Mouse (Mus musculus) midbrain, postnatal 0 days (tissue): ENCODE measurements around the gene Gm28047. TPM values are rescaled to one million over a fixed set of nuclear protein-coding genes. Genes with fewer than 3 reads are reported as not detected.

Source experiments
- ATAC-seq: fragments of 200-750 bp; cut with Nextera tagmentation; 2 replicates; pipeline ENCODE4 v1.8.0; 2017; ENCODE audit warnings: moderate number of reproducible peaks, mild to moderate bottlenecking, moderate TSS enrichment, moderate library complexity; ENCODE audit not compliant: low FRiP score
- DNase-seq: peaks from one replicate; pipeline ENCODE4 v3.0.0-alpha.2; 2015; ENCODE audit warnings: low spot score
- H3K27ac ChIP-seq: fragments of 300-500 bp; sonication (generic); 2 replicates; pipeline ENCODE4 v1.5.1; 2014; ENCODE audit warnings: low read depth, mild to moderate bottlenecking, low read length, mixed read lengths
- H3K27me3 ChIP-seq: fragments of 300-500 bp; sonication (generic); 2 replicates; pipeline ENCODE4 v1.6.1; 2014; ENCODE audit warnings: low read length, control low read depth, mixed read lengths; ENCODE audit not compliant: insufficient read depth
- H3K36me3 ChIP-seq: fragments of 300-500 bp; sonication (generic); 2 replicates; pipeline ENCODE4 v1.6.1; 2014; ENCODE audit warnings: low read length, control low read depth, mixed read lengths; ENCODE audit not compliant: insufficient read depth
- H3K4me1 ChIP-seq: fragments of 300-500 bp; sonication (generic); 2 replicates; pipeline ENCODE4 v1.6.1; 2014; ENCODE audit warnings: mild to moderate bottlenecking, control low read depth, antibody characterized with exemption, low read length, mixed read lengths; ENCODE audit not compliant: insufficient read depth
- H3K4me2 ChIP-seq: fragments of 300-500 bp; sonication (generic); 2 replicates; pipeline ENCODE4 v1.6.1; 2014; ENCODE audit warnings: low read depth, mild to moderate bottlenecking, low read length, mixed read lengths; ENCODE audit not compliant: poor library complexity, severe bottlenecking
- H3K4me3 ChIP-seq: fragments of 300-500 bp; sonication (generic); 2 replicates; pipeline ENCODE4 v1.5.1; 2014; ENCODE audit warnings: low read depth, mild to moderate bottlenecking, low read length, moderate library complexity
- H3K9ac ChIP-seq: fragments of 300-500 bp; sonication (generic); replicated peaks from 2 replicates; pipeline ENCODE4 v1.6.1; 2014; ENCODE audit warnings: mild to moderate bottlenecking, low read length, moderate library complexity, mixed read lengths; ENCODE audit not compliant: poor library complexity, severe bottlenecking
- H3K9me3 ChIP-seq: fragments of 300-500 bp; sonication (generic); 2 replicates; pipeline ENCODE4 v1.6.1; 2016; ENCODE audit warnings: low read length, control low read depth
- CTCF ChIP-seq: IDR thresholded peaks from 2 replicates; pipeline ENCODE4 v1.5.1; 2016; ENCODE audit warnings: antibody characterized with exemption, mild to moderate bottlenecking
- WGBS: fragments of 180-500 bp; shearing (Covaris S2); extraction: QIAGEN DNeasy Blood & Tissue Kit; methylation state at CpG from one replicate; pipeline ENCODE4 v1.1.7; 2014; 5-methylcytosine and 5-hydroxymethylcytosine counted together
- polyA plus RNA-seq: library from polyadenylated mRNA; unstranded; fragments of >200 nt; fragmentation: Nextera tagmentation; extraction: Ambion mirVana; gene quantifications from 2 replicates; pipeline ENCODE4 v1.2.1, GENCODE M21; 2015
- total RNA-seq: library from RNA; depleted of rRNA; stranded (reverse); fragments of >200 nt; gene quantifications from 2 replicates; pipeline ENCODE4 v1.2.3, GENCODE M21; 2014

Gm28047 gene
- total and polyA plus RNA-seq, 2 experiments from 2014 or later: not detected

- Histone ChIP-seq H3K9ac (peak overlapping the region; percentile 87), H3K4me3 (peak overlapping the region; percentile 66), H3K4me1 (peaks cover 18% of the 10 kb centered on the region), H3K4me2 (peak overlapping the region; percentile 80), H3K36me3 (peaks cover 16% of the 10 kb centered on the region), H3K27me3 (no peaks in the 10 kb centered on the region), H3K27ac (peak overlapping the region; percentile 99), H3K9me3 (no peaks in the 10 kb centered on the region)
- TF ChIP-seq CTCF: no peak
- ATAC-seq (no peak), DNase-seq (no peak)
- 20% methylated on average over 9 of the region's 9 CpGs for WGBS
Measured at GRCm38 (mm10) chr15:102518859-102519201, 106.0 kb downstream of the Gm28047 start.

- ATAC-seq: peak; percentile 91
- peak; percentile 9; the same call in 1 of the 2 replicates for TF ChIP-seq CTCF
Measured at GRCm38 (mm10) chr15:102517976-102518858, 106.7 kb downstream of the Gm28047 start, which contains the start of gene Tarbp2. TSS of gene Tarbp2 (plus strand) at chr15:102518192.

GRCm38 (mm10) chr15:102517631-102517975 is 107.3 kb downstream of the Gm28047 start:
- WGBS: under 1% methylated on average over 10 of the region's 10 CpGs
- H3K9me3 ChIP-seq: no peaks in the 10 kb centered on the region
- TF ChIP-seq CTCF: no peak
- peak overlapping the region; percentile 66 for H3K4me3 ChIP-seq
- peaks cover 12% of the 10 kb centered on the region; the same call in 1 of the 2 replicates for H3K36me3 ChIP-seq
- ATAC-seq (no peak), DNase-seq (no peak)
- H3K4me2 ChIP-seq: peak overlapping the region; percentile 80
- no peaks in the 10 kb centered on the region for H3K27me3 ChIP-seq
- peak overlapping the region; percentile 86 for H3K9ac ChIP-seq
- H3K4me1 ChIP-seq: peaks cover 18% of the 10 kb centered on the region
- peak overlapping the region; percentile 99 for H3K27ac ChIP-seq

More at GRCm38 (mm10) chr15:102517976-102518858, 106.7 kb downstream of the Gm28047 start, which contains the start of gene Tarbp2:
- Histone ChIP-seq H3K9me3 (no peaks in the 10 kb centered on the region), H3K36me3 (peaks cover 13% of the 10 kb centered on the region; the same call in 1 of the 2 replicates), H3K9ac (peak within 1 kb of the TSS; percentile 87), H3K27me3 (no peaks in the 10 kb centered on the region), H3K4me1 (peaks cover 18% of the 10 kb centered on the region), H3K27ac (peak within 1 kb of the TSS; percentile 99), H3K4me2 (peak within 1 kb of the TSS; percentile 80), H3K4me3 (peak within 1 kb of the TSS; percentile 66)
- peak; percentile 100 for DNase-seq
- under 1% methylated on average over 59 of the region's 60 CpGs for WGBS

- Histone ChIP-seq H3K9me3 (no peaks in the 10 kb centered on the region), H3K36me3 (peaks cover 5% of the 10 kb centered on the region; the same call in 1 of the 2 replicates), H3K4me3 (peak within 1 kb of the TSS; percentile 66), H3K9ac (peak within 1 kb of the TSS; percentile 86), H3K27me3 (no peaks in the 10 kb centered on the region), H3K4me2 (peak within 1 kb of the TSS; percentile 80), H3K4me1 (peaks cover 20% of the 10 kb centered on the region), H3K27ac (peak within 1 kb of the TSS; percentile 99)
- WGBS: under 1% methylated on average over 40 of the region's 43 CpGs
- DNase-seq (peak; percentile 78), ATAC-seq (peak; percentile 9; the same call in 1 of the 2 replicates)
- TF ChIP-seq CTCF: peak; percentile 20; the same call in 1 of the 2 replicates
Measured at GRCm38 (mm10) chr15:102516728-102517404, 108.0 kb downstream of the Gm28047 start, which contains the start of gene Map3k12. TSS of gene Map3k12 (minus strand) at chr15:102517064.

DNA sequence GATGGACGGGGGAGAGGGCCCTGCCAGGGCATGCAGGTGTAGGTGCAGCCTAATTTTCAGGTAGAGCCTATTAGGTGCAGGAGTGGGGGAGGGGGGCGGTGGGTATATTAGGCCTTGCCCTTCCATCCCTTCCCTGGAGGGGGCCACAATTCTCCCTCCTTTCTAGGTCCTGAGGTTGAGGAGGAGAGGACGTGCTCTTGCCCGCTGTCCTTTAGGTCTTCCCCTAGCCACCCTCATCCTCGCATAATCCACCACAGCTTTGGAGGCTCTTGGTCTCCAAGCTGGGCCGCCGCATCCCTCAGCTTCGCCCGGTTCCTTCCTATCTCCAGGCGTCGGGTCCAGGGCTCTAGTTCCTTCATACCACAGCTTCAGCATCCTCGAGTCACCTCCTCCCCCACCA is 108.6 kb downstream of the Gm28047 start:
- ATAC-seq (no peak), DNase-seq (peak; percentile 43)
- no peaks in the 10 kb centered on the region for H3K27me3 ChIP-seq
- no peaks in the 10 kb centered on the region for H3K9me3 ChIP-seq
- peak overlapping the region; percentile 86 for H3K9ac ChIP-seq
- H3K27ac ChIP-seq: peak overlapping the region; percentile 99
- TF ChIP-seq CTCF: no peak; the same call in 1 of the 2 replicates
- peak overlapping the region; percentile 80 for H3K4me2 ChIP-seq
- WGBS: 2% methylated on average over 11 of the region's 12 CpGs
- H3K36me3 ChIP-seq: no peaks in the 10 kb centered on the region
- peaks cover 25% of the 10 kb centered on the region for H3K4me1 ChIP-seq
- peak overlapping the region; percentile 66 for H3K4me3 ChIP-seq
